Mouse (Mus musculus) G1E (cell line): Measurements from ENCODE around the gene Cntn5.

Experiments used
- CTCF ChIP-seq: IDR thresholded peaks from 2 replicates; pipeline ENCODE4 v1.5.1; 2012; ENCODE audit warnings: low read depth, low read length, inconsistent platforms, mixed read lengths
- GATA1 ChIP-seq: IDR thresholded peaks from 2 replicates; pipeline ENCODE4 v1.6.1; 2012; ENCODE audit warnings: borderline replicate concordance, low read length, inconsistent platforms, mixed read lengths
- GATA2 ChIP-seq: IDR thresholded peaks from 2 replicates; pipeline ENCODE4 v1.6.1; 2012; ENCODE audit warnings: low read depth, low read length, inconsistent platforms, borderline replicate concordance
- POLR2AphosphoS5 ChIP-seq: IDR thresholded peaks from 2 replicates; pipeline ENCODE4 v1.6.1; 2012; ENCODE audit warnings: low read depth, low read length, inconsistent platforms; ENCODE audit not compliant: insufficient replicate concordance
- TAL1 ChIP-seq: conservative IDR thresholded peaks from 2 replicates; pipeline ENCODE4 v1.6.1; 2012; ENCODE audit warnings: low read depth, low read length, inconsistent platforms, mixed read lengths

- TF ChIP-seq CTCF (no peak), GATA1 (no peak), GATA2 (no peak), TAL1 (no peak), POLR2AphosphoS5 (no peak)
Measured at GRCm38 (mm10) chr9:10532248-10532647, 372.3 kb downstream of the Cntn5 start.
